In the genomic region with DNA sequence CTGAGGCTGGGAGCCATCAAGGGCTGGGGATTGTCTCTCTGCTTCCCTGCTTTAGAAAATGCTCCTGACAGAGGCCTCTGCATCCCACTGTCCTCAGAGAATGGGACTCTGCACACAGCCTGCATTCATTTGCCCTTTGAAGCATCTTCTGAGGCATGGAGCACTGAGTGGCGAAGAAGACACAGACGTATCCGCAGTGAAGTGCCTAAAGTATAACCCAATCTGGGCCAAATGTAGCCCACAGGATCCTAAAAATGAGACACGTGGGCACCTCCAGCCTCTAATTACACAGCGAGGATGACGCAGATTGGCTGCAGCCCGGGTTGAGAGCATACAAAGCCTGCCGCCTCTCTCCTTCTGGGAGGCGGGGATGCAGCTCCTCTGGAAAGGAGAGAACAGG, we compare ENCODE assay signal across 8 mouse cellular contexts. TPM values are rescaled to one million over a fixed set of nuclear protein-coding genes. Genes with fewer than 3 reads are reported as not detected.
DNase-seq lines count a peak whose midpoint lies in the region; ATAC-seq lines count a peak whose summit lies in the region.

No protein-coding gene starts in this region.

- H3K27ac ChIP-seq in liver, embryonic 12.5 days, result no peak overlapping the region

- peak; percentile 15 to 22 for DNase-seq in adrenal gland, adult 18-20 months (ENCODE audit: low spot score in 2 of 2)
- no peak for DNase-seq in adrenal gland, postnatal 4 days (ENCODE audit: low spot score in 2 of 2)
- peak; percentile 59 for DNase-seq in MN1 (ENCODE audit: low spot score)
- DNase-seq in frontal cortex, postnatal 25 days (ENCODE audit: low spot score in 2 of 2), result peak; percentile 29 to 53
- DNase-seq in left cerebral cortex, postnatal 36 days (ENCODE audit: low spot score in 2 of 2), result peak; percentile 70 to 86
- DNase-seq in liver, result no peak
- DNase-seq in B cell, adult 2 months, result no peak

- no peaks in the 10 kb centered on the region for H3K36me3 ChIP-seq in liver, embryonic 12.5 days

- H3K4me3 ChIP-seq in liver, embryonic 12.5 days, result no peak overlapping the region

- no peak for ATAC-seq in liver, embryonic 12.5 days

- H3K4me1 ChIP-seq in liver, embryonic 12.5 days, result peaks cover 20% of the 10 kb centered on the region

- WGBS in liver, embryonic 12.5 days (ENCODE audit: insufficient replicate concordance), result 66% methylated on average over 9 of the region's 9 CpGs

- no peaks in the 10 kb centered on the region for H3K9me3 ChIP-seq in liver, embryonic 12.5 days (replicated peaks)

- intact Hi-C loops in left cerebral cortex, postnatal 36 days (cut with DNase I), result loop anchor here (2.0 kb wide), 1 partner anchor 36 kb away; a partner anchor contains a TSS

- H3K9ac ChIP-seq in liver, embryonic 12.5 days, result no peak overlapping the region

- no peaks in the 10 kb centered on the region; the same call in 1 of the 2 replicates for H3K27me3 ChIP-seq in liver, embryonic 12.5 days (replicated peaks)

- no peak overlapping the region for H3K4me2 ChIP-seq in liver, embryonic 12.5 days

RNA-seq across cellular contexts. Expression of a gene that starts 36.3 kb away (rescaled TPM):
- total RNA-seq in adrenal gland, adult 18-20 months (2021), result 10 to 100 TPM; 59.5 to 65.1 TPM
- 10 to 100 TPM; 75.9 to 76.6 TPM for total RNA-seq in adrenal gland, postnatal 4 days (2021)
- total RNA-seq in left cerebral cortex, postnatal 36 days (2021), result 100 to 1,000 TPM; 159 TPM
- polyA plus RNA-seq in liver, embryonic 12.5 days (2016; fragmentation: Nextera tagmentation; extraction: Ambion mirVana), result 22.3 and 23.6 TPM in 2 replicates

Comparison
In these comparisons a context has a peak if more than half of its experiments do, and no peak if none do; other contexts are left out.
1. DNase-seq: peak in adrenal gland, adult 18-20 months (2 of 2), MN1 (single experiment), frontal cortex, postnatal 25 days (2 of 2) and left cerebral cortex, postnatal 36 days (2 of 2); none in adrenal gland, postnatal 4 days (0 of 2), liver (single experiment) and B cell, adult 2 months (0 of 2).